Mouse (Mus musculus) adrenal gland (tissue): ENCODE measurements around the gene Inava.

Experiments
- intact Hi-C: fragments of 180-260 bp; cut with DNase I; formaldehyde crosslinking; loops from one replicate; pipeline ENCODE4 v1.15.1; 2025

Inava gene

GRCm38 (mm10) chr1:136232285-136232926 is 1.7 kb downstream of the Inava start:
- intact Hi-C loops: no loop called here

GRCm38 (mm10) chr1:136231596-136231995 is 2.5 kb downstream of the Inava start:
- intact Hi-C loops: no loop called here

- intact Hi-C loops: no loop called here
These were observed 3.9 kb downstream of the Inava start for GRCm38 (mm10) chr1:136230201-136230600.

- intact Hi-C loops: no loop called here
These were observed 5.1 kb downstream of the Inava start for GRCm38 (mm10) chr1:136229040-136229373.

- intact Hi-C loops: no loop called here
These were observed 5.6 kb downstream of the Inava start for GRCm38 (mm10) chr1:136228328-136229039.

GRCm38 (mm10) chr1:136227870-136228269 is 6.2 kb downstream of the Inava start:
- intact Hi-C loops: no loop called here

GRCm38 (mm10) chr1:136226626-136227025 is 7.4 kb downstream of the Inava start:
- intact Hi-C loops: no loop called here

- intact Hi-C loops: no loop called here
These were observed 8.2 kb downstream of the Inava start for GRCm38 (mm10) chr1:136225846-136226245.

- intact Hi-C loops: no loop called here
These were observed 10.2 kb downstream of the Inava start for GRCm38 (mm10) chr1:136223758-136224342.

- intact Hi-C loops: no loop called here
These were observed 11.7 kb downstream of the Inava start for GRCm38 (mm10) chr1:136222386-136222785.

GRCm38 (mm10) chr1:136220037-136220871 is 13.8 kb downstream of the Inava start:
- intact Hi-C loops: no loop called here

GRCm38 (mm10) chr1:136214304-136214703 is 19.8 kb downstream of the Inava start:
- intact Hi-C loops: no loop called here

GRCm38 (mm10) chr1:136212803-136213202 is 21.3 kb downstream of the Inava start, which contains the start of gene Mroh3:
Gene Mroh3, minus strand, starts transcription at chr1:136212828.
- intact Hi-C loops: no loop called here

- intact Hi-C loops: no loop called here
These were observed 44.0 kb downstream of the Inava start for GRCm38 (mm10) chr1:136190033-136190432.

GRCm38 (mm10) chr1:136179511-136180001 is 54.5 kb downstream of the Inava start:
- intact Hi-C loops: loop anchor here (5.0 kb wide), 1 partner anchor 338 kb away; no protein-coding TSS in a partner anchor

GRCm38 (mm10) chr1:136178741-136179140 is 55.3 kb downstream of the Inava start:
- intact Hi-C loops: loop anchor here (5.0 kb wide), 1 partner anchor 339 kb away; no protein-coding TSS in a partner anchor

GRCm38 (mm10) chr1:136177085-136177484 is 57.0 kb downstream of the Inava start:
- intact Hi-C loops: loop anchor here (5.0 kb wide), 1 partner anchor 340 kb away; no protein-coding TSS in a partner anchor

GRCm38 (mm10) chr1:136175183-136175582 is 58.9 kb downstream of the Inava start:
- intact Hi-C loops: loop anchor here (2.0 to 5.0 kb wide), 2 partner anchors 60 to 342 kb away; no protein-coding TSS in a partner anchor

GRCm38 (mm10) chr1:136174101-136174606 is 59.9 kb downstream of the Inava start:
- intact Hi-C loops: loop anchor here (2.0 to 5.0 kb wide), 3 partner anchors 59 to 283 kb away; no protein-coding TSS in a partner anchor

- intact Hi-C loops: loop anchor here (5.0 kb wide), 2 partner anchors 110 to 285 kb away; no protein-coding TSS in a partner anchor
These were observed 61.4 kb downstream of the Inava start for GRCm38 (mm10) chr1:136172696-136173095.

- intact Hi-C loops: loop anchor here (5.0 kb wide), 2 partner anchors 108 to 287 kb away; no protein-coding TSS in a partner anchor
These were observed 64.0 kb downstream of the Inava start for GRCm38 (mm10) chr1:136170109-136170508.
